Mouse (Mus musculus) C2C12 (cell line): ENCODE results near the gene Dapk1. TPM values are rescaled to one million over a fixed set of nuclear protein-coding genes. Genes with fewer than 3 reads are reported as not detected.

Experiments
- H3K27me3 ChIP-seq: one replicate; pipeline ENCODE4 v1.6.1; 2011; ENCODE audit not compliant: control insufficient read depth, insufficient read depth, insufficient read length
- H3K36me3 ChIP-seq: one replicate; pipeline ENCODE4 v1.6.1; 2011; ENCODE audit not compliant: control insufficient read depth, insufficient read depth
- H3K4me3 ChIP-seq: one replicate; pipeline ENCODE4 v1.5.1; 2011; ENCODE audit warnings: mild to moderate bottlenecking, control low read depth; ENCODE audit not compliant: poor library complexity, insufficient read depth, severe bottlenecking
- H3K79me2 ChIP-seq: one replicate; pipeline ENCODE4 v1.6.1; 2011; ENCODE audit not compliant: control insufficient read depth, insufficient read depth
- H3K79me3 ChIP-seq: one replicate; pipeline ENCODE4 v1.6.1; 2011; ENCODE audit warnings: low read depth, control low read depth
- H3ac ChIP-seq: one replicate; pipeline ENCODE3; 2011; ENCODE audit warnings: low read depth; ENCODE audit not compliant: control insufficient read depth, insufficient read length
- CEBPB ChIP-seq: IDR thresholded peaks from one replicate; pipeline ENCODE4 v1.6.1; 2011; ENCODE audit warnings: low read depth, mild to moderate bottlenecking, control low read depth, moderate library complexity
- CTCF ChIP-seq: IDR thresholded peaks from one replicate; pipeline ENCODE4 v1.5.1; 2011; ENCODE audit not compliant: control insufficient read depth, insufficient read depth, insufficient read length
- FOSL1 ChIP-seq: IDR thresholded peaks from one replicate; pipeline ENCODE4 v1.8.0; 2011; ENCODE audit warnings: mild to moderate bottlenecking, low read length; ENCODE audit not compliant: poor library complexity, insufficient read depth, severe bottlenecking
- MAX ChIP-seq: IDR thresholded peaks from one replicate; pipeline ENCODE4 v1.6.1; 2011; ENCODE audit warnings: mild to moderate bottlenecking, control low read depth
- MYOD1 ChIP-seq: IDR thresholded peaks from one replicate; pipeline ENCODE4 v1.6.1; 2011; ENCODE audit warnings: low read depth; ENCODE audit not compliant: control insufficient read depth, insufficient read length
- MYOG ChIP-seq: IDR thresholded peaks from one replicate; pipeline ENCODE4 v1.6.1; 2011; ENCODE audit not compliant: control insufficient read depth, insufficient read length; ENCODE audit errors: extremely low read depth
- USF1 ChIP-seq: IDR thresholded peaks from one replicate; pipeline ENCODE4 v1.6.1; 2011; ENCODE audit warnings: low read depth, mild to moderate bottlenecking, control low read depth, moderate library complexity
- long read RNA-seq, 2 experiments: library from polyadenylated mRNA; unstranded; transcript quantifications; one replicate each; pipeline ENCODE4 v2.0.0; 2019 to 2020
- polyA plus RNA-seq: library from polyadenylated mRNA; unstranded; fragments of >200 nt; fragmentation: generic; extraction: Trizol; gene quantifications from one replicate; pipeline ENCODE4 v1.2.1, GENCODE M21; 2012; ENCODE audit warnings: missing spikeins

Dapk1 gene
- polyA plus RNA-seq: not detected
- long read RNA-seq, experiment 1, partial matches to known transcripts: 0 of 17 reads
- long read RNA-seq, experiment 1, other reads (novel, unspliced or antisense): 17 of 17 reads
- long read RNA-seq, experiment 2: 0 reads

DNA sequence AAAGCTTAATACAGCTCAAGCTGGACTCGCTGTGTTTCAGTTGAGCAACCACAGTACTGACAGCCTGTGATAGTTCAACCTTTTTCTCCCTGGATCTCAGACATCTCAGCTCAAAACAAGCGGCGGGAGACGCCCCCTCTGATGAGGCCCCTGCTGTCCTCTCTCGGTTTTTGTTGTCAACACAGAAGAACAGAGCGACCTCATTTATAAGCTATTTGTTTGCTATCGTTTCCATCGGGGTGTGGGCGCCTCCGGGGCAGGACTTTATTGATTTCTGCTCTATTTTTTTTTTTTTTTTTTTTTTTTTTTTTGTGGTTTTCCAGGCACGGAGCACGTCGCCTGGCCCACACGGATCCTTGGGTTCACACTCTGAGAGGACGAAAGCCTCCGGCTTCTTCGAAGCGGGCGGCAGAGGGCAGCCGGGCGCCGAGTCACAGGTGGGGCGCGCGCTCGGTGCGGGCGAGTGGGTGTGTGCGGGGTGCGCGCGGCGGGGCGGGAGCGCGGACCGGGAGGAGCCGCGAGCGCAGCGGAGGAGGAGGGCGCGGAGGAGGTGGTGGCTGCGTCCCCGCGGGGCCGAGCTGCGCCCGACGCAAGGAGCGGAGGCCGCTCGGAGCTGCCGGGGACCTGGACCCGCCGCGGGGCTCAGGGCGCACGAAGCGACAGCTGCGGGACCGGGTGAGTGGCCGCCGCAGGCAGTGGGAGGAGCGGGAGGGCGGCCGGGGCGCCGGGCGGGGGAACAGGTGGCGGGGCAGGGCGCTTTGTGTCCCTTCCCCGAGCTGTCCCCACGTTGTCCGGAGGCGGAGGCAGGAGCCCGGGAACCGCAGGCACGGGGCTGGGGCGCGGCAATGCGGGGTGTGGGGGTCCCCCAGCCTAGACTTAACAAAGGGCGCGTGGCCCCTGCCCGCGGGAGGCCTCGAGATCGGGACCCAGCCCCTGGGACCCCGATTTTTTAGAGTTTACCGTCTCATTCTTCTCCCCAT, at the start of gene Dapk1:
Gene Dapk1, plus strand, starts transcription at position 512 of the 980 bp plus-strand sequence.
- Histone ChIP-seq H3K4me3 (no peak within 1 kb of the TSS), H3K27me3 (no peaks in the 10 kb centered on the region), H3K79me3 (no peaks in the 10 kb centered on the region), H3ac (no peak within 1 kb of the TSS), H3K79me2 (no peaks in the 10 kb centered on the region), H3K36me3 (no peaks in the 10 kb centered on the region)
- TF ChIP-seq CTCF (no peak), MYOD1 (no peak), MYOG (no peak), CEBPB (no peak), USF1 (no peak), MAX (no peak), FOSL1 (no peak)

DNA sequence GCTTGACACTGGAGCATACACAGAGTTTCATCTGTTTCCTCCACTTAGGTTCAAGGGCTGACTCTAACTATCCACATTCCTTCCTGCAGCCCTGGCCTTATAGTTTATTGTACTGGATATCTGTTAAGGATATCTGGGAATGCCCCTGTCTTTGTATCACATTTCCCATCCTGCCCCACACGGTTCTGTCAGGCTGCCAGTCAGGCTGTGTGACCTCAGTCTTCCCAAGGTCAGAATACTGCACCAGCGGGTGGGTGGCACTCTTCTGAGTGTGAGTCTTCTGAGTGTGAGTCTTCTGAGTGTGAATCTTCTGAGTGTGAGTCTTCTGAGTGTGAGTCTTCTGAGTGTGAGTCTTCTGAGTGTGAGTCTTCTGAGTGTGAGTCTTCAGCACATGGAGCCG, 48.4 kb upstream of the Dapk1 start:
- H3K79me3 ChIP-seq: no peaks in the 10 kb centered on the region
- no peak for TF ChIP-seq MAX
- no peak for TF ChIP-seq CTCF
- TF ChIP-seq CEBPB: no peak
- no peak for TF ChIP-seq USF1
- TF ChIP-seq MYOD1: no peak
- no peak for TF ChIP-seq FOSL1
- TF ChIP-seq MYOG: no peak
- H3K79me2 ChIP-seq: no peaks in the 10 kb centered on the region
- H3K27me3 ChIP-seq: no peaks in the 10 kb centered on the region
- no peak overlapping the region for H3ac ChIP-seq
- H3K4me3 ChIP-seq: no peak overlapping the region
- no peaks in the 10 kb centered on the region for H3K36me3 ChIP-seq

DNA sequence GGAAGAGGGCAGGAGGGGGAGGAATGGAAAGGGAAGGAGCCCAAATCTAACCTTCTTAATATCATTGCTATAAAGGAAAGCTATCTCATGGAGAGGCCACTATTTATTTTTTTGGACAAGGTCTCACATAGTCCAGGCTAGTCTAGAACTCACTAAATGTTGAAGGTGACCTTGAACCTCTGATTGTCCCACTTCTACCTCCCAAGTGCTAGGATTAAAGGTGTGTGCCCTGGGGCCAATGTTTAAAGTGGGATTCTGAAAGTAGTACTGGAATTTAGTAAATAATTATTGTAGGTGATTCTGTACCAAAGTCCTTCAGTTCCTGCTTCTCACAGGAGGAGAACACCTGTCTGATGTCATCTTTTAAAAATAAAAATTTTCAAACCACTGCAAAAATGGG, 45.3 kb upstream of the Dapk1 start:
- no peaks in the 10 kb centered on the region for H3K36me3 ChIP-seq
- H3K79me2 ChIP-seq: no peaks in the 10 kb centered on the region
- H3ac ChIP-seq: no peak overlapping the region
- no peak overlapping the region for H3K4me3 ChIP-seq
- H3K79me3 ChIP-seq: no peaks in the 10 kb centered on the region
- no peaks in the 10 kb centered on the region for H3K27me3 ChIP-seq
- TF ChIP-seq MYOD1: no peak
- TF ChIP-seq MAX: no peak
- no peak for TF ChIP-seq CEBPB
- no peak for TF ChIP-seq CTCF
- TF ChIP-seq FOSL1: no peak
- no peak for TF ChIP-seq MYOG
- TF ChIP-seq USF1: no peak

GRCm38 (mm10) chr13:60556911-60557310, 44.8 kb upstream of the Dapk1 start:
- Histone ChIP-seq H3ac (no peak overlapping the region), H3K79me2 (no peaks in the 10 kb centered on the region)
- TF ChIP-seq MYOD1: no peak
- no peak for TF ChIP-seq MAX
- TF ChIP-seq MYOG: no peak
- no peak for TF ChIP-seq CTCF
- TF ChIP-seq FOSL1: no peak
- no peak for TF ChIP-seq CEBPB
- TF ChIP-seq USF1: no peak

GRCm38 (mm10) chr13:60564303-60564702, 37.4 kb upstream of the Dapk1 start:
- Histone ChIP-seq H3K4me3 (no peak overlapping the region), H3K79me3 (no peaks in the 10 kb centered on the region), H3K27me3 (no peaks in the 10 kb centered on the region), H3K36me3 (no peaks in the 10 kb centered on the region), H3ac (no peak overlapping the region), H3K79me2 (no peaks in the 10 kb centered on the region)
- no peak for TF ChIP-seq FOSL1

More at GRCm38 (mm10) chr13:60556911-60557310, 44.8 kb upstream of the Dapk1 start:
- no peak overlapping the region for H3K4me3 ChIP-seq
- H3K36me3 ChIP-seq: no peaks in the 10 kb centered on the region
- H3K27me3 ChIP-seq: no peaks in the 10 kb centered on the region
- no peaks in the 10 kb centered on the region for H3K79me3 ChIP-seq
